Comparison of ENCODE assay signal across 10 mouse cellular contexts in genomic region chr16:57423001-57423800, GRCm38 (mm10).
DNase-seq lines count a peak whose midpoint lies in the region; TF ChIP-seq lines count a peak whose summit lies in the region.
"Had no signal": no experiment of that assay in that cellular context is flagged by ENCODE, and none has a peak within 500 bp of the region (broad histone marks: within the 10 kb centered on the region; RNA-seq: fewer than 3 reads in every experiment).

No protein-coding gene starts in this region.

- intact Hi-C loops in gastrocnemius, adult 2 months (cut with DNase I) = no loop called here
- intact Hi-C loops in gastrocnemius, postnatal 14 days (cut with DNase I; ENCODE audit: low total_unique reads) = no loop called here

- no peak for TF ChIP-seq POLR2A in CH12.LX (IDR thresholded peaks at IDR 0.05; ENCODE audit: low read depth, low read length)

- H3K79me2 ChIP-seq in CH12.LX (replicated peaks; ENCODE audit: control insufficient read depth, extremely low read depth, insufficient read depth, poor library complexity, severe bottlenecking) = no peaks in the 10 kb centered on the region

- no peak overlapping the region for H3K4me3 ChIP-seq in gastrocnemius, adult 2 months
- peak overlapping the region in 1 of 3 experiments; percentile 17 for H3K4me3 ChIP-seq in CH12.LX (replicated peaks in 1 of 3; ENCODE audit: low read depth in 2 of 3, low read length in 2 of 3, poor library complexity in 1 of 3)
- H3K4me3 ChIP-seq in layer of hippocampus, adult 2 months = no peak overlapping the region
- H3K4me3 ChIP-seq: midbrain, embryonic 12.5 days had no signal

- H3K36me3 ChIP-seq in CH12.LX (replicated peaks in 1 of 2; ENCODE audit: control insufficient read depth in 1 of 2, insufficient read depth in 1 of 2, low read length in 1 of 2) = peaks cover 0 to 2% of the 10 kb centered on the region in 2 experiments
- H3K36me3 ChIP-seq: midbrain, embryonic 12.5 days had no signal

- peak overlapping the region; percentile 35 for H3K27ac ChIP-seq in gastrocnemius, adult 2 months
- H3K27ac ChIP-seq in CH12.LX (ENCODE audit: insufficient read depth, low read depth) = 0 out of 2 replicates have a peak overlapping the region, but pooled peaks have one; percentile 18
- H3K27ac ChIP-seq in layer of hippocampus, adult 2 months = no peak overlapping the region
- H3K27ac ChIP-seq: midbrain, embryonic 12.5 days had no signal

- TF ChIP-seq RAD21 in CH12.LX (IDR thresholded peaks at IDR 0.05; ENCODE audit: low read depth, low read length) = no peak; the same call in 1 of the 2 replicates

- peak overlapping the region; percentile 31; the same call in 1 of the 2 replicates for H3K4me2 ChIP-seq in CH12.LX (ENCODE audit: insufficient read depth, low read depth, poor library complexity, severe bottlenecking)
- H3K4me2 ChIP-seq: midbrain, embryonic 12.5 days had no signal

- in situ Hi-C loops in CH12.LX (cut with MboI; ENCODE audit: low pct_ligation_motif_present, low pct_unique_long_range_greater_than_20kb, low sequenced_read_pairs) = no loop called here

- no peak for TF ChIP-seq CTCF in gastrocnemius, adult 2 months (IDR thresholded peaks at IDR 0.05)
- no peak for TF ChIP-seq CTCF in CH12.LX (conservative IDR thresholded peaks at IDR 0.05 in 1 of 2, IDR thresholded peaks at IDR 0.05 in 1 of 2; ENCODE audit: low read depth in 2 of 2, low read length in 2 of 2)
- TF ChIP-seq CTCF in layer of hippocampus, adult 2 months (conservative IDR thresholded peaks at IDR 0.05) = no peak

- H3K9ac ChIP-seq in CH12.LX (ENCODE audit: insufficient read depth, low read depth) = no peak overlapping the region
- H3K9ac ChIP-seq: midbrain, embryonic 12.5 days had no signal

- TF ChIP-seq EP300 in CH12.LX (IDR thresholded peaks at IDR 0.05; ENCODE audit: low read length) = no peak

- DNase-seq in gastrocnemius, adult 2 months = no peak
- DNase-seq in gastrocnemius, postnatal 14 days = no peak
- DNase-seq in CH12.LX (ENCODE audit: extremely low read depth) = peak; percentile 88
- peak; percentile 49 for DNase-seq in kidney, adult 8-10 months
- peak; percentile 69 to 79 for DNase-seq in natural killer cell, adult 2 months (ENCODE audit: low spot score in 2 of 2)
- no peak for DNase-seq in layer of hippocampus, adult 2 months (ENCODE audit: low spot score in 2 of 2)
- DNase-seq in retina, postnatal 1 day = no peak
- DNase-seq in cerebellum, adult 9-11 months = no peak
- DNase-seq: gastrocnemius, postnatal 36 days had no signal

- peaks cover 17 to 55% of the 10 kb centered on the region in 2 experiments for H3K4me1 ChIP-seq in CH12.LX (ENCODE audit: control insufficient read depth in 1 of 2, insufficient read depth in 2 of 2)

- dilution Hi-C loops in CH12.LX (cut with MboI; ENCODE audit: extremely low pct_ligation_motif_present, extremely low pct_unique_long_range_greater_than_20kb, low sequenced_read_pairs) = no loop called here

- no peaks in the 10 kb centered on the region for H3K9me3 ChIP-seq in CH12.LX (replicated peaks; ENCODE audit: low read length)
- H3K9me3 ChIP-seq: midbrain, embryonic 12.5 days had no signal

- no peaks in the 10 kb centered on the region for H3K27me3 ChIP-seq in CH12.LX (replicated peaks)
- H3K27me3 ChIP-seq: midbrain, embryonic 12.5 days had no signal

TF ChIP-seq in CH12.LX, 34 proteins besides CTCF, POLR2A, EP300 and RAD21:
- peak; percentile 87 for TF ChIP-seq CHD2 (IDR thresholded peaks at IDR 0.05; ENCODE audit: low read length)
- no peak for TF ChIP-seq ZMIZ1 (IDR thresholded peaks at IDR 0.05; ENCODE audit: low read depth, low read length)
- 0 out of 2 replicates have a peak, but pooled peaks have one; percentile 20 for TF ChIP-seq KAT2A (IDR thresholded peaks at IDR 0.05; ENCODE audit: insufficient replicate concordance, low read length)
- no peak for TF ChIP-seq MAX (IDR thresholded peaks at IDR 0.05; ENCODE audit: low read length)
- no peak for TF ChIP-seq NELFE (IDR thresholded peaks at IDR 0.05; ENCODE audit: low read depth, low read length)
- TF ChIP-seq MAZ (IDR thresholded peaks at IDR 0.05; ENCODE audit: low read depth, low read length) = peak; percentile 83
- TF ChIP-seq USF1 (IDR thresholded peaks at IDR 0.05; ENCODE audit: low read depth, low read length) = no peak; the same call in 1 of the 2 replicates
- TF ChIP-seq SIN3A (IDR thresholded peaks at IDR 0.05; ENCODE audit: low read length) = no peak
- no peak; the same call in 1 of the 2 replicates for TF ChIP-seq BHLHE40 (IDR thresholded peaks at IDR 0.05; ENCODE audit: low read depth, low read length)
- 0 out of 2 replicates have a peak, but pooled peaks have one; percentile 19 for TF ChIP-seq TCF12 (IDR thresholded peaks at IDR 0.05; ENCODE audit: low read depth, low read length)
- 0 out of 2 replicates have a peak, but pooled peaks have one; percentile 37 for TF ChIP-seq HCFC1 (IDR thresholded peaks at IDR 0.05; ENCODE audit: low read depth, low read length)
- TF ChIP-seq E2F4 (IDR thresholded peaks at IDR 0.05; ENCODE audit: insufficient replicate concordance, low read depth, low read length) = no peak
- no peak for TF ChIP-seq MXI1 (IDR thresholded peaks at IDR 0.05; ENCODE audit: low read depth, low read length)
- TF ChIP-seq POLR2AphosphoS2 (IDR thresholded peaks at IDR 0.05; ENCODE audit: low read depth, low read length) = no peak
- TF ChIP-seq MAFK (IDR thresholded peaks at IDR 0.05; ENCODE audit: insufficient replicate concordance, low read length) = no peak
- TF ChIP-seq MYC (IDR thresholded peaks at IDR 0.05; ENCODE audit: low read depth, low read length) = peak; percentile 63; the same call in 1 of the 2 replicates
- TF ChIP-seq ETS1 (conservative IDR thresholded peaks at IDR 0.05; ENCODE audit: low read depth, low read length) = 0 out of 2 replicates have a peak, but pooled peaks have one; percentile 25
- TF ChIP-seq ELF1 (IDR thresholded peaks at IDR 0.05; ENCODE audit: low read depth, low read length) = peak; percentile 85
- no peak for TF ChIP-seq ZC3H11A (IDR thresholded peaks at IDR 0.05; ENCODE audit: low read depth, low read length)
- 0 out of 2 replicates have a peak, but pooled peaks have one; percentile 48 for TF ChIP-seq IRF4 (IDR thresholded peaks at IDR 0.05; ENCODE audit: low read depth, low read length)
TF ChIP-seq in CH12.LX: peak in this region for 9.

Comparison
In these comparisons a context has a peak if more than half of its experiments do, and no peak if none do; other contexts are left out.
1. DNase-seq: peak in CH12.LX (single experiment), kidney, adult 8-10 months (2 of 2) and natural killer cell, adult 2 months (2 of 2); none in gastrocnemius, adult 2 months (single experiment), gastrocnemius, postnatal 14 days (single experiment), layer of hippocampus, adult 2 months (0 of 2), retina, postnatal 1 day (single experiment) and cerebellum, adult 9-11 months (single experiment).